Mouse (Mus musculus): ENCODE data around the gene Wwox. TPM values are rescaled to one million over a fixed set of nuclear protein-coding genes. Genes with fewer than 3 reads are reported as not detected.
A peak's percentile ranks its signal among the peaks of the same experiment; 100 is the strongest.

Wwox gene
- polyA plus RNA-seq, 1 experiment from 2014 or later: 14.0 TPM

DNA sequence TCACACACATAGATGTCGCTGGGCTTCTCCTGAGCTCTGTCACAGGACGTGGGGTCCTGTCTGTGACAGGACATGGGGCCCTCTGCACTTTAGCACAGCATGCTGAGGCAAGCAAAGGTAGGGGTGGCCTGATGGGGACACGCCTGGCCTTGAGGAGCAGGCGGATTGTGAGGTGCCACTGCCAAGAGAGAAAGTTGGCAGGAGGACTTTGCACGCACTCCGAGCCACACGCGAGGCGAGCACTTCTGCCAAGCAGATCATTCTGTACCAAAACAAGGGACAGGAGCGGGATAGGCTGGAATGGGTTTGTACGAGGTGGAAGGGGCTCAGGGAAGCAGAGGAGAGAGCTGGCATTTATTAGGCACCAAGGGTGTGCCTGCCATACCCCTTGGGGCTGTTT lies 543.3 kb downstream of the Wwox start:
- H3K9me3 ChIP-seq: no peaks in the 10 kb centered on the region
- H3K4me2 ChIP-seq (replicated peaks): no peak overlapping the region
- H3K27me3 ChIP-seq: no peaks in the 10 kb centered on the region
- no peaks in the 10 kb centered on the region for H3K36me3 ChIP-seq
- H3K4me1 ChIP-seq: no peaks in the 10 kb centered on the region
- no peak overlapping the region for H3K4me3 ChIP-seq
- WGBS: 92% methylated on average over 11 of the region's 11 CpGs
- no peak overlapping the region for H3K9ac ChIP-seq (replicated peaks)
- ATAC-seq (ENCODE audit: low FRiP score, low read depth): no peak
- H3K27ac ChIP-seq (replicated peaks): no peak overlapping the region

DNA sequence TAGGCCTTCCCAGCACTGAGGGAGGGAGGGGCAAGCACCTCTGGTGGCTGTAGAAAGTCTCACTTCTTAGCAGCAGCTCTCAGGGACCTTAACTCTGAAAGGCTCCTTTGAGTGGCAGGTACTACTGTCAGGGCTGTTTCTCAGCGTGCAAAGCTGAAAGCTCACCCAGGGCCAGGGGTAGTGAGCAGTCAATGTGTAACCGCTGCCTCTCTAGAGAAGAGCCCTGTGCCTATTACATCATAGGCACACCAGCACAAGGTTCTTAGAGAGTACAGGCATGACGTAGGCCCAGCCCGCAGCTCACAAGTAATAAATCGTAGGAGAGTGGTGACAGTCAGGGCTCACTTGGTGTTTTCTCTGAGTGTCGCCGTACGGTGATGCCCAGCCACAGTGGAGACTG lies 545.0 kb downstream of the Wwox start:
- 0 out of 2 replicates have a peak, but pooled peaks cover under 1% of the 10 kb centered on the region for H3K27me3 ChIP-seq
- no peaks in the 10 kb centered on the region for H3K4me1 ChIP-seq
- no peak overlapping the region for H3K4me3 ChIP-seq
- H3K36me3 ChIP-seq: no peaks in the 10 kb centered on the region
- no peaks in the 10 kb centered on the region for H3K9me3 ChIP-seq
- H3K9ac ChIP-seq (replicated peaks): no peak overlapping the region
- 90% methylated on average over 8 of the region's 8 CpGs for WGBS
- no peak overlapping the region for H3K4me2 ChIP-seq (replicated peaks)
- no peak for ATAC-seq (ENCODE audit: low FRiP score, low read depth)
- H3K27ac ChIP-seq (replicated peaks): no peak overlapping the region

DNA sequence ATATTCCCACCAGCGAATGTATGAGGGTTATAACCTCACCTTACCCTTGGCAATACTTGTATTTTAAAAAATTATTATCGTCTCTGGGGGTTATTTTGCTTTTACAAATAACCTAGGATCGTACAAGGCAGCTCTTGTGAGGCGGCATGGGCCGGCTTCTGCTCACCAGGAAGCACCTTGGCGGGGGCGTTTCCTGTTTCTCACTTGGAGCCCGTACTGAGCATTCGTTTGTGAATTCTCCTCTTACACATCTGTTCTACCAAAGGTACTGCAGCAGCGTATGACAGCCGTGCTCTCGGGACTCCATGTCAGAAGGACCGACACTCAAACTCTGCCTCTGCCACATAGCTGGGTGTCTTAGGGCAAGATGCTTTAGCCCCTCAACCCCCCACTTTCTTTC lies 546.5 kb downstream of the Wwox start:
- no peak overlapping the region for H3K9ac ChIP-seq (replicated peaks)
- 87% methylated on average over 13 of the region's 13 CpGs for WGBS

DNA sequence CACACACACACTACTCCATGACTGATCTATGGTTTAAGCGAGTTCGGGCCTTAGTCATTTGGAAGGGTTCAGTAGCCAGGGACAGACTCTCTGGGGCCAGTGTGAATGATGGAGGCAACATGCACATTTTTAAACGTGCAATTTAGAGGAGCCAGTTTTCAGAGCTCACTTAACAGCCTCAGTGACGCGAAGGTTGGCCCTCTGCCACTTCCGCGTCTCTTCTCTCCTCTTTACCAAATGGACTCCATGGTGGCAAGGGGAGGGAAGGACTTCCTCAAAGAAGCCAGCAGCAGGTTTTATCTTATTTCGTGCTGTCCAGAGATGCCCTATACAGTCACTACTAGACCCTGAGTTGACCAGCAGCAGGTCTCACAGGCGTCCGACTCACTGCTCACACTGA lies 547.5 kb downstream of the Wwox start:
- no peak for ATAC-seq (ENCODE audit: low FRiP score, low read depth)
- 88% methylated on average over 10 of the region's 10 CpGs for WGBS
- H3K27me3 ChIP-seq: 0 out of 2 replicates have a peak, but pooled peaks cover 3% of the 10 kb centered on the region
- peaks cover 7% of the 10 kb centered on the region; the same call in 1 of the 2 replicates for H3K4me1 ChIP-seq
- H3K36me3 ChIP-seq: no peaks in the 10 kb centered on the region
- no peak overlapping the region for H3K4me2 ChIP-seq (replicated peaks)
- no peak overlapping the region for H3K27ac ChIP-seq (replicated peaks)
- H3K9me3 ChIP-seq: no peaks in the 10 kb centered on the region
- no peak overlapping the region for H3K4me3 ChIP-seq
- no peak overlapping the region for H3K9ac ChIP-seq (replicated peaks)

More for the DNA sequence above, 546.5 kb downstream of the Wwox start:
- no peak overlapping the region for H3K4me3 ChIP-seq
- no peak overlapping the region for H3K4me2 ChIP-seq (replicated peaks)
- no peaks in the 10 kb centered on the region for H3K4me1 ChIP-seq
- H3K27me3 ChIP-seq: 0 out of 2 replicates have a peak, but pooled peaks cover 3% of the 10 kb centered on the region
- H3K36me3 ChIP-seq: no peaks in the 10 kb centered on the region
- ATAC-seq (ENCODE audit: low FRiP score, low read depth): no peak
- H3K9me3 ChIP-seq: no peaks in the 10 kb centered on the region
- no peak overlapping the region for H3K27ac ChIP-seq (replicated peaks)

DNA sequence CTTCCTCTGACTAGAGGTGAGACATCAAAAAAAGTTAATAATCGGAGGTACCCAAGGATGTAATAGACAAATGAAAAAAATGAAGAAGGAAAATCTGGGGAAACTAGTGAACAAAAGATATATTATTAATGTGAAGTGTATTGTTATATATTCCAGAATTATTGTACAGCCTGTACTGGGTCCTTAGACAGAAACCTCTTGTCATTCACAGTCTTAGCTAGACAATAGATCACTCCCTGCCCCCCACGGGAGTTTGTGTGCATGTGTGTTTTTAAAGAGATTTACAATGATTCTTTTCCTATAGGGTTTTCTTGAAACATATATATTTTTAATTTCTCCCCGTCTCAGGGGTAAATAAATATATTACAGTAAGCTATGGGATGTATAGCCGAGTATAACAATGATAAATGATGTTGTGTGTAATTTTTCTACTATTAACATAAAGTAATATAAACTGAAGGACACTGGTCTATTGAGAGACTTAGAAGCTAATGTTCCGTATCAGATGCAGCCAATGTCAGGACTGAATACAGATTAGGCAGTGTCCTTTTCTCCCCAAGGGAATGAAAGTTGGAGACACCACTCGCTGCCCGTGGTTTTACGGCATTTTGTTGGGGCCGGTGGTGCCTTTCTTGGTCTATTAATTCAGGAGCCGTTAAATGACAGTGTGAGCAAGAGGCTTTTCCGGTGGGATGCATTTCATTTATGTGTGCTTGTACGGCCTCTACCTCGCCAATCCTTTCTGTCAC lies 551.6 kb downstream of the Wwox start:
- WGBS: 39% methylated on average over 13 of the region's 13 CpGs
- ATAC-seq (ENCODE audit: low FRiP score, low read depth): 0 out of 2 replicates have a peak, but pooled peaks have one; percentile 16
- H3K27ac ChIP-seq (replicated peaks): no peak overlapping the region
- H3K4me2 ChIP-seq (replicated peaks): peak overlapping the region; percentile 26; the same call in 1 of the 2 replicates
- no peak overlapping the region for H3K9ac ChIP-seq (replicated peaks)
- no peak overlapping the region for H3K4me3 ChIP-seq
- H3K36me3 ChIP-seq: no peaks in the 10 kb centered on the region
- peaks cover 8% of the 10 kb centered on the region; the same call in 1 of the 2 replicates for H3K27me3 ChIP-seq
- H3K4me1 ChIP-seq: peaks cover 11% of the 10 kb centered on the region; the same call in 1 of the 2 replicates
- H3K9me3 ChIP-seq: no peaks in the 10 kb centered on the region

DNA sequence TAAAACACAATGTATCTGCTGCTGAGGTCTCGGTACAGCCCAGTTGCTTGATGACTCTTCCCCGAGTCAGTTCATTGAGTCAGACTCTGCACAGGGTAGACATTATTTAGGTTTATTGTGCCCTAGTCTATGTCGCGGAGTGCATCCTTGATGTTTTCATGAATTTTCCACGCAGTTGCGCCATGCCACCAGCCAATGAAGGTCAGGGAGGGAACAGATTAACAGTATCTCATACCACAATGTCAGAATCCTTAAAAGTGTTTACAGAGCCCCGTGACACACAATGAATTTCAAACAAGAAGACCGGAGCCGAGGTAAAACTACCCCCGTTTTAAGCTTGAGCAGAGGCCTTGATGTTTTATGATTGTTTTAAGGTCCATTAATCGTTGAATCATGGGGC lies 561.3 kb downstream of the Wwox start:
- Histone ChIP-seq H3K27me3 (peaks cover 3% of the 10 kb centered on the region; the same call in 1 of the 2 replicates), H3K36me3 (no peaks in the 10 kb centered on the region), H3K9ac (replicated peaks) (no peak overlapping the region), H3K4me2 (replicated peaks) (no peak overlapping the region), H3K4me1 (no peaks in the 10 kb centered on the region), H3K9me3 (0 out of 2 replicates have a peak, but pooled peaks cover 4% of the 10 kb centered on the region), H3K27ac (replicated peaks) (no peak overlapping the region), H3K4me3 (no peak overlapping the region)
- WGBS: 93% methylated on average over 11 of the region's 11 CpGs
- ATAC-seq (ENCODE audit: low FRiP score, low read depth): no peak

DNA sequence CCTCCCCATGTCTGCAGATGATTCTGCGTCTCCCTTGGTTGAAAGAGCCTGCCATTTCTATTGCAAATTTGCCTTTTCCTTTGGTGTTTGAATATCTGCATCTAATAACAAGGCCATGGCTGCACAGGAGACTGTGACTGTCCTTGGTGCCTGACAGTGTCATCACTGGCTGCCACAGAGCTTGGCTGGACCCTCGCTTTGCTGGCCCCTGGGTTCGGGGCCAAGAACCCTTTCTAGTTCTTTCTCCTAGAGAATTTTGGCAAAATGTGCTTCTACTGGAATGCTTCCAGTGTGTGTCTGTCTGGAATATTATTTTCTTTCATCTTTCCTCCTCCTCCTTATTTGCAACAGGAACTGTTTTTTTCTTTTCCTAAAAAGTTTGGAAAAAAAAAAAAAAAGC lies 565.6 kb downstream of the Wwox start:
- no peak for ATAC-seq (ENCODE audit: low FRiP score, low read depth)
- Histone ChIP-seq H3K36me3 (no peaks in the 10 kb centered on the region), H3K9me3 (no peaks in the 10 kb centered on the region), H3K27ac (replicated peaks) (no peak overlapping the region), H3K4me3 (no peak overlapping the region), H3K4me1 (peaks cover 14% of the 10 kb centered on the region), H3K9ac (replicated peaks) (no peak overlapping the region), H3K4me2 (replicated peaks) (no peak overlapping the region), H3K27me3 (peaks cover 19% of the 10 kb centered on the region)
- WGBS: 83% methylated on average over 3 of the region's 3 CpGs

DNA sequence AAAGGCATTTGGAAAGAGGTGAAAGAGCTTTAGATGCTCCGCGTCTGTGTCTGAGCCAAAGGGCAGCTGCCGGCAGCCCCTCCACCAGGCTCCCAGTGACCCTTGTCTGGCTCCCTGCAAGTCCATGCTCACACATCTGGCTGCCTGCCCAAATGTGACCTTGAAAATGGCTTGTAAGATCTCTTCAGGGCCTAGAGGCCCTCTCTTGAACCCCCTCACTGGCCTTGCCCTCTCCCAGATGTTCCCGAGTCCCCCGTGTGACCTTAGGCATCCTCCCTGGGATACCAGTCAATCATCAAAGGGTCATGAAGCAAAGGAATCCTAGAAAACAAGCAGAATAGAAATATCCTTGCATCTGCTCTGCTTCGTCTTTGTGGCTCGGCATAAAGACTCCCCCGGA lies 567.1 kb downstream of the Wwox start:
- Histone ChIP-seq H3K27me3 (peaks cover 25% of the 10 kb centered on the region), H3K4me2 (replicated peaks) (no peak overlapping the region), H3K27ac (replicated peaks) (no peak overlapping the region), H3K36me3 (no peaks in the 10 kb centered on the region), H3K9me3 (no peaks in the 10 kb centered on the region), H3K9ac (replicated peaks) (no peak overlapping the region), H3K4me1 (peaks cover 22% of the 10 kb centered on the region), H3K4me3 (no peak overlapping the region)
- WGBS: 31% methylated on average over 8 of the region's 8 CpGs
- ATAC-seq (ENCODE audit: low FRiP score, low read depth): no peak

DNA sequence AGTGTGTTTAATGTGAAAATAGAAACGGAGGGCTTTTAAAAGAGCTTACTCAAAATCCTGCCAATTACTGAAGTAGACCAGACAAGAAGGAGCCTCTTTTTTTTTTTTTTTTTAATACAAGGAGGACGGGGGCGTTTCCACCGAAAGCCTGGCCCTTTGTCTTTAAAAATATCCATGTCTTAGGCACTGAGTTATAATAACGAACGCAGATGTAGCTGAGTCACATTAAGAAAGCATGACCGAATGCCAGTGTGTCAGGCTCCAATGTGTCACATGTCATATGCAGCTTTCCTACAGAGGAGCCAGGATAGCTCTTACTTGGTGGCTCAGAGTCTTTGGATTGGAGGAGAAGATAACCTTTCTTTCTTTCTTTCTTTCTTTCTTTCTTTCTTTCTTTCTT lies 567.8 kb downstream of the Wwox start:
- peaks cover 32% of the 10 kb centered on the region for H3K27me3 ChIP-seq
- H3K4me2 ChIP-seq (replicated peaks): no peak overlapping the region
- WGBS: 43% methylated on average over 7 of the region's 7 CpGs
- no peak overlapping the region for H3K9ac ChIP-seq (replicated peaks)
- no peaks in the 10 kb centered on the region for H3K9me3 ChIP-seq
- ATAC-seq (ENCODE audit: low FRiP score, low read depth): 0 out of 2 replicates have a peak, but pooled peaks have one; percentile 47
- no peak overlapping the region for H3K27ac ChIP-seq (replicated peaks)
- H3K4me1 ChIP-seq: peaks cover 22% of the 10 kb centered on the region
- H3K4me3 ChIP-seq: no peak overlapping the region
- H3K36me3 ChIP-seq: no peaks in the 10 kb centered on the region

DNA sequence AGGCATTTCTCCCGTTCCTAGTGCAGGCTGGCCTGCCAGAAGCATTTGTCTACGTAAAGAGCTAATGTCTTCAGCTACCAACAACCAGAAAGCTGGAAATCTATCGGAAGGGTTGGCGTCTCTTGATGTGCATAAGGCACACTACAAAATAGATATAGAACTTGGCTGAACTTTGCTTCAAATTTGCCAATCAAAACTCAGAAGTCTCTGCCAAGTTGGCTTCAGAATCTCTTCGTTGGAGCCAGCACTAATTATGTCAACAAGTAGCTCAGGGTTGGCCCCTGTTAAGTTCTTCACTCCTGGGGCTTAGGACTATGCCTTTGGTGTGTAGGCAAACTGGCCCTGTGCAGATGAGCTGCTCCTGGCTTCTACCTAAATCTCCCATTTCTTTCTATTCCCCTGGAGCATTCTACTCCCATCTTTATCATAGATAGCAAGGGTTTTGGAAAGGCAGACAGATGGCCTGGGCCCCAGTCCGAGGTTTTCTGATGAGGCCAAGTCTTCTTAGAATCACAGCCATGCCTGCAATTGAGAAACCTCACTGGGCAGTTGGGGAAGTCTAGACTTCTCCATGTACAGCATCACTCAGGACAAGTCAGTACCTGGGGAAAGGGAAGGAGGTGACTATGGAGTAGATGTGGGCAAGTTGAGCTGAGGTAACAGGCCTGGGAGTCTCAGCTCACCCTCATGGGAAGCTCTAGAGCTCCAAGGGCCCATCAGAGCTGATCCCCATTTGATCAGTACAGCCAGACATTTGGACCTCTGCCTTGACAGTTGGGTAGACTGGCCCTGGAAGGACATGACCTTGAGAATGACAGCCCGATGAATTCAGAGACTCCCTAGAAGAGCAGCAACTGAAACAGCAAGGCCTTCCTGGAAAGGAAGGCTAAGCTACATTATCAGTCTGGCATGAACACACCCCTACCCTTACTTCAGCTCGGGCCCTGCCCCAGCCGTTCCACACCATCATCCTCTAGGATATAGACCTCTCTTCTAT lies 569.5 kb downstream of the Wwox start:
- Histone ChIP-seq H3K4me2 (replicated peaks) (no peak overlapping the region), H3K27me3 (peaks cover 35% of the 10 kb centered on the region), H3K9me3 (no peaks in the 10 kb centered on the region), H3K4me1 (peaks cover 22% of the 10 kb centered on the region), H3K36me3 (no peaks in the 10 kb centered on the region), H3K4me3 (no peak overlapping the region), H3K9ac (replicated peaks) (no peak overlapping the region), H3K27ac (replicated peaks) (no peak overlapping the region)
- no peak for ATAC-seq (ENCODE audit: low FRiP score, low read depth)
- WGBS: 90% methylated on average over 9 of the region's 9 CpGs

DNA sequence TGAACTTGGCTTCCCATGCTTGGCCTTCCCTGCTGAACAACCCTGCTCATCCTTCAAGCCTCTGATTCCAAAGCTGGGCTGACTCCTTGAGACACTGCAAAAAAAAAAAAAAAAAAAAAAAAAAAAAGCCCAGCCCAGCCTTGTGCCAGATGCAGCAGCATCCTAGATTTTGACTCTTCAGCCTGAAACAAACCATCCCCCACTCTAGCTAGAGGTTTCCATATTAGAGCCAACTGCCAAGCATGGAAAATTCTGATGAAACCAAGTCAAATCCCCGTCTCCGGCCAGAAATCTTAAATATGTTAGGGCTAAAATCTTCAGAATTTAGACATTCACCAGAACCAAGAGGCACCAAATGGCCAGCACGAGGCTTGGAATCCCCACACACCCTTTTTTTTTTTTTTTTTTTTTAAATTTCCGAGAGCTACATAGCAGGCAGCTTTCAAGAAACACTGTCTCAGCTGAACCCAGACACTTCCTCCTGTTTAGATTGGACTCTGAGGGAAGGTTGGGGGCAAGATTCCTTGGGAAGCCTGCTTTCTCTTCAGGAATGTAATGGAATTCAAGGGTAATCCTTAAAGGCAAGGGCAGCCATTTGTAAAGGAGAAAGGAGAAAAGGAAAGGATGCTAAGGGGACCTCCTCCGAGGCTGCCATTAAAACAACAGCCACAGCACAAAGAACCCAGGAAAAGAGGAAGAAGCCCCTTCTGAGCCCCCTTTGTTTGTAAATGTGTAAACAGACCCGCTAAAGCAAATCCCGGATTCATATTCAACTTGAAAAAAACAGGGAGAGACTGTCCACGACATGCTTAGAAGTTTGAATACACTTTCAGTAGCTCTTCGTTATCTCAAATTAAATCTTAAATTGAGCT lies 570.7 kb downstream of the Wwox start:
- Histone ChIP-seq H3K36me3 (no peaks in the 10 kb centered on the region), H3K27ac (replicated peaks) (0 out of 2 replicates have a peak overlapping the region, but pooled peaks have one; percentile 10), H3K9me3 (no peaks in the 10 kb centered on the region), H3K27me3 (peaks cover 35% of the 10 kb centered on the region), H3K4me1 (peaks cover 22% of the 10 kb centered on the region), H3K9ac (replicated peaks) (no peak overlapping the region), H3K4me3 (no peak overlapping the region), H3K4me2 (replicated peaks) (peak overlapping the region; percentile 27; the same call in 1 of the 2 replicates)
- WGBS: 16% methylated on average over 9 of the region's 9 CpGs
- ATAC-seq (ENCODE audit: low FRiP score, low read depth): no peak
